Mouse (Mus musculus) stomach, embryonic 16.5 days (tissue): Measurements from ENCODE around the gene Rnf151. TPM values are rescaled to one million over a fixed set of nuclear protein-coding genes. Genes with fewer than 3 reads are reported as not detected.
"Not testable (repeated sequence)": the region's sequence is repeated elsewhere in the genome, so short reads cannot be mapped to it uniquely, and the experiment has no call there.

Experiments used
- ATAC-seq: fragments of 200-750 bp; cut with Nextera tagmentation; 2 replicates; pipeline ENCODE4 v1.8.0; 2017; ENCODE audit warnings: moderate number of reproducible peaks, moderate TSS enrichment; ENCODE audit not compliant: insufficient read depth, low FRiP score
- H3K27ac ChIP-seq: fragments of 300-500 bp; sonication (generic); 2 replicates; pipeline ENCODE4 v1.5.1; 2014; ENCODE audit warnings: low read length
- H3K27me3 ChIP-seq: fragments of 300-500 bp; sonication (generic); 2 replicates; pipeline ENCODE4 v1.6.1; 2014; ENCODE audit warnings: low read length, control low read depth, mixed read lengths; ENCODE audit not compliant: control insufficient read depth, insufficient read depth
- H3K36me3 ChIP-seq: fragments of 300-500 bp; sonication (generic); 2 replicates; pipeline ENCODE4 v1.6.1; 2014; ENCODE audit warnings: low read length; ENCODE audit not compliant: control insufficient read depth, insufficient read depth
- H3K4me1 ChIP-seq: fragments of 300-500 bp; sonication (generic); 2 replicates; pipeline ENCODE4 v1.6.1; 2014; ENCODE audit warnings: low read length, control low read depth, mixed read lengths; ENCODE audit not compliant: control insufficient read depth, insufficient read depth
- H3K4me2 ChIP-seq: fragments of 300-500 bp; sonication (generic); 2 replicates; pipeline ENCODE4 v1.6.1; 2014; ENCODE audit warnings: low read depth, low read length, mixed read lengths
- H3K4me3 ChIP-seq: fragments of 300-500 bp; sonication (generic); replicated peaks from 2 replicates; pipeline ENCODE4 v1.5.1; 2014; ENCODE audit warnings: mild to moderate bottlenecking, low read length
- H3K9ac ChIP-seq: fragments of 300-500 bp; sonication (generic); 2 replicates; pipeline ENCODE4 v1.6.1; 2014; ENCODE audit warnings: low read length
- H3K9me3 ChIP-seq: fragments of 300-500 bp; sonication (generic); replicated peaks from 2 replicates; pipeline ENCODE4 v1.6.1; 2016; ENCODE audit warnings: low read length, control low read depth; ENCODE audit not compliant: control insufficient read depth
- WGBS: fragments of 180-500 bp; shearing (Covaris S2); extraction: QIAGEN DNeasy Blood & Tissue Kit; methylation state at CpG from one replicate; pipeline ENCODE4 v1.1.7; 2014; 5-methylcytosine and 5-hydroxymethylcytosine counted together
- polyA plus RNA-seq: library from polyadenylated mRNA; unstranded; fragments of >200 nt; fragmentation: Nextera tagmentation; extraction: Ambion mirVana; gene quantifications from 2 replicates; pipeline ENCODE4 v1.2.1, GENCODE M21; 2015

The Rnf151 gene
- polyA plus RNA-seq, 1 experiment from 2014 or later = 0.14 TPM

- peak overlapping the region; percentile 99 for H3K4me3 ChIP-seq
- ATAC-seq, H3K36me3 ChIP-seq, H3K9me3 ChIP-seq, H3K27me3 ChIP-seq: not testable (repeated sequence)
- peak overlapping the region; percentile 69 for H3K4me2 ChIP-seq
- peak overlapping the region; percentile 99 for H3K9ac ChIP-seq
- peaks cover 33% of the 10 kb centered on the region for H3K4me1 ChIP-seq
- H3K27ac ChIP-seq = peak overlapping the region; percentile 78
- WGBS = 7% methylated on average over 15 of the region's 15 CpGs
These were observed 48.7 kb downstream of the Rnf151 start for GRCm38 (mm10) chr17:24669214-24669544.

GRCm38 (mm10) chr17:24667416-24667815 lies 50.4 kb downstream of the Rnf151 start:
- H3K9me3 ChIP-seq = no peaks in the 10 kb centered on the region
- H3K4me2 ChIP-seq = no peak overlapping the region
- WGBS = 16% methylated on average over 6 of the region's 6 CpGs
- no peak overlapping the region for H3K9ac ChIP-seq
- no peak overlapping the region; the same call in 1 of the 2 replicates for H3K27ac ChIP-seq
- H3K4me3 ChIP-seq = no peak overlapping the region
- H3K36me3 ChIP-seq = no peaks in the 10 kb centered on the region
- H3K4me1 ChIP-seq = peaks cover 28% of the 10 kb centered on the region
- ATAC-seq = no peak
- no peaks in the 10 kb centered on the region for H3K27me3 ChIP-seq

- 54% methylated on average over 7 of the region's 7 CpGs for WGBS
- H3K36me3 ChIP-seq, H3K4me3 ChIP-seq: not testable (repeated sequence)
These were observed 50.9 kb downstream of the Rnf151 start for GRCm38 (mm10) chr17:24667011-24667410.

More at GRCm38 (mm10) chr17:24667011-24667410, 50.9 kb downstream of the Rnf151 start:
- H3K27me3 ChIP-seq, H3K4me2 ChIP-seq, H3K9ac ChIP-seq, ATAC-seq, H3K9me3 ChIP-seq, H3K27ac ChIP-seq: not testable (repeated sequence)
- peaks cover 24% of the 10 kb centered on the region for H3K4me1 ChIP-seq

Other genes with a start within 250 kb of the Rnf151 start
- 29.4 and 35.0 TPM in 2 replicates for gene E4f1, start 247.8 kb downstream of the Rnf151 start, polyA plus RNA-seq
- 49.6 and 54.5 TPM in 2 replicates for gene Pgp, start 247.7 kb downstream of the Rnf151 start, polyA plus RNA-seq
- 0.36 and 0.46 TPM in 2 replicates for gene Bricd5, start 244.2 kb downstream of the Rnf151 start, polyA plus RNA-seq
- gene Mlst8, start 239.0 kb downstream of the Rnf151 start, polyA plus RNA-seq = 29.0 and 33.6 TPM in 2 replicates
- gene Caskin1, start 229.5 kb downstream of the Rnf151 start, polyA plus RNA-seq = 1.5 and 2.3 TPM in 2 replicates
- gene Traf7, start 190.1 kb downstream of the Rnf151 start, polyA plus RNA-seq = 80.6 and 104 TPM in 2 replicates
- gene Rab26, start 183.9 kb downstream of the Rnf151 start, polyA plus RNA-seq = 7.9 and 9.4 TPM in 2 replicates
- 21.7 and 22.2 TPM in 2 replicates for gene Pkd1, start 168.2 kb downstream of the Rnf151 start, polyA plus RNA-seq
- gene Tsc2, start 85.4 kb downstream of the Rnf151 start, polyA plus RNA-seq = 53.1 and 57.2 TPM in 2 replicates
- gene Nthl1, start 85.4 kb downstream of the Rnf151 start, polyA plus RNA-seq = 18.0 and 19.1 TPM in 2 replicates
- gene Slc9a3r2, start 67.7 kb downstream of the Rnf151 start, polyA plus RNA-seq = 38.0 and 39.0 TPM in 2 replicates
- 0.37 and 0.39 TPM in 2 replicates for gene Npw, start 59.6 kb downstream of the Rnf151 start, polyA plus RNA-seq
- gene Zfp598, start 48.4 kb downstream of the Rnf151 start, polyA plus RNA-seq = 13.6 and 13.7 TPM in 2 replicates
- gene Syngr3, start 28.1 kb downstream of the Rnf151 start, polyA plus RNA-seq = 6.1 and 6.2 TPM in 2 replicates
- 34.5 and 35.2 TPM in 2 replicates for gene Gfer, start 21.9 kb downstream of the Rnf151 start, polyA plus RNA-seq
- gene Noxo1, start 21.8 kb downstream of the Rnf151 start, polyA plus RNA-seq = 3.8 and 5.8 TPM in 2 replicates
- gene Tbl3, start 10.4 kb downstream of the Rnf151 start, polyA plus RNA-seq = 63.6 and 70.4 TPM in 2 replicates
- 1,212 and 1,230 TPM in 2 replicates for gene Rps2, start 53 bp upstream of the Rnf151 start, polyA plus RNA-seq
- gene Ndufb10, start 6.4 kb upstream of the Rnf151 start, polyA plus RNA-seq = 225 and 246 TPM in 2 replicates
- gene Rpl3l, start 9.8 kb upstream of the Rnf151 start, polyA plus RNA-seq = 0.25 and 0.57 TPM in 2 replicates
- gene Msrb1, start 18.6 kb upstream of the Rnf151 start, polyA plus RNA-seq = 40.3 and 45.5 TPM in 2 replicates
- gene Hs3st6, start 34.9 kb upstream of the Rnf151 start, polyA plus RNA-seq = 0.81 and 1.0 TPM in 2 replicates
- 0.10 TPM in 1 of 2 replicates, not detected in the other for gene Meiob, start 86.2 kb upstream of the Rnf151 start, polyA plus RNA-seq
- gene Hagh, start 122.1 kb upstream of the Rnf151 start, polyA plus RNA-seq = 50.9 and 53.1 TPM in 2 replicates
- gene Fahd1, start 132.3 kb upstream of the Rnf151 start, polyA plus RNA-seq = 29.9 and 36.5 TPM in 2 replicates
- 3.7 and 4.2 TPM in 2 replicates for gene Igfals, start 147.9 kb upstream of the Rnf151 start, polyA plus RNA-seq
- 44.1 and 47.9 TPM in 2 replicates for gene Nubp2, start 168.3 kb upstream of the Rnf151 start, polyA plus RNA-seq
- 31.5 and 32.7 TPM in 2 replicates for gene Spsb3, start 168.6 kb upstream of the Rnf151 start, polyA plus RNA-seq
- 32.3 and 33.5 TPM in 2 replicates for gene Eme2, start 177.0 kb upstream of the Rnf151 start, polyA plus RNA-seq
- gene Mrps34, start 177.1 kb upstream of the Rnf151 start, polyA plus RNA-seq = 91.2 and 96.2 TPM in 2 replicates
- 63.1 and 64.8 TPM in 2 replicates for gene Nme3, start 178.4 kb upstream of the Rnf151 start, polyA plus RNA-seq
- 32.8 and 33.4 TPM in 2 replicates for gene Mapk8ip3, start 218.9 kb upstream of the Rnf151 start, polyA plus RNA-seq
- gene Jpt2, start 242.6 kb upstream of the Rnf151 start, polyA plus RNA-seq = 158 and 170 TPM in 2 replicates